In genomic region chr8:105104220-105104619, GRCm38 (mm10) we compare ENCODE assay signal across 31 mouse cellular contexts. TPM values are rescaled to one million over a fixed set of nuclear protein-coding genes. Genes with fewer than 3 reads are reported as not detected.
"Had no signal": no experiment of that assay in that cellular context is flagged by ENCODE, and none has a peak within 500 bp of the region (broad histone marks: within the 10 kb centered on the region; RNA-seq: fewer than 3 reads in every experiment).

No protein-coding gene starts in this region.

- H3K9me3 ChIP-seq: intestine, embryonic 15.5 days; lung, embryonic 15.5 days; megakaryocyte, embryonic 14.5 days; midbrain, embryonic 13.5 days had no signal

- ATAC-seq: intestine, embryonic 15.5 days; midbrain, embryonic 13.5 days; midbrain, embryonic 16.5 days had no signal

- H3K27me3 ChIP-seq: intestine, embryonic 15.5 days; lung, embryonic 15.5 days; midbrain, embryonic 13.5 days; neural tube, embryonic 13.5 days had no signal

- H3K27ac ChIP-seq: intestine, embryonic 15.5 days; kidney, postnatal 0 days; left cerebral cortex, adult 2 months; liver, embryonic 14.5 days; lung, embryonic 15.5 days; midbrain, embryonic 10.5 days; midbrain, embryonic 13.5 days; neural tube, embryonic 13.5 days had no signal

- H3K9ac ChIP-seq: intestine, embryonic 15.5 days; liver, embryonic 14.5 days; lung, embryonic 15.5 days; midbrain, embryonic 13.5 days; neural tube, embryonic 13.5 days had no signal

- H3K4me2 ChIP-seq: intestine, embryonic 15.5 days; lung, embryonic 15.5 days; midbrain, embryonic 13.5 days; neural tube, embryonic 13.5 days had no signal

- H3K36me3 ChIP-seq: intestine, embryonic 15.5 days; lung, embryonic 15.5 days; midbrain, embryonic 10.5 days; midbrain, embryonic 13.5 days; neural tube, embryonic 13.5 days had no signal

- H3K4me3 ChIP-seq: intestine, embryonic 15.5 days; left cerebral cortex, adult 2 months; lung, embryonic 15.5 days; megakaryocyte, embryonic 14.5 days; midbrain, embryonic 10.5 days; midbrain, embryonic 13.5 days; myocyte; neural tube, embryonic 13.5 days had no signal

- H3K4me1 ChIP-seq: intestine, embryonic 15.5 days; lung, embryonic 15.5 days; megakaryocyte, embryonic 14.5 days; midbrain, embryonic 10.5 days; midbrain, embryonic 13.5 days; neural tube, embryonic 13.5 days had no signal

- DNase-seq: layer of hippocampus, postnatal 36 days; lung, adult 18-20 months; lung, postnatal 10 days; lung, postnatal 36 days; retina, postnatal 1 day; right cerebral cortex, postnatal 25 days; spleen, adult 18-20 months; thymus, adult 18-20 months; thymus, postnatal 36 days had no signal

RNA-seq across cellular contexts. Expression of gene Ces3b, which starts 20.7 kb away (rescaled TPM):
- total RNA-seq: layer of hippocampus, adult 8-10 months; layer of hippocampus, postnatal 10 days; layer of hippocampus, postnatal 36 days; left cerebral cortex, adult 2 months; left cerebral cortex, postnatal 10 days; left cerebral cortex, postnatal 36 days; monocyte, adult 5-6 weeks; neutrophil, adult 5-6 weeks had no signal
- polyA plus RNA-seq: intestine, embryonic 15.5 days; kidney, embryonic 14.5 days; kidney, postnatal 0 days; limb, embryonic 11.5 days; limb, embryonic 14.5 days; liver, embryonic 14.5 days; lung, embryonic 15.5 days; midbrain, embryonic 10.5 days; midbrain, embryonic 13.5 days; midbrain, embryonic 16.5 days; myocyte; neural tube, embryonic 13.5 days; stomach, embryonic 16.5 days; urinary bladder, adult 2 months had no signal

RNA-seq across cellular contexts. Expression of gene Ces4a, which starts 27.4 kb away (rescaled TPM):
- total RNA-seq: layer of hippocampus, adult 8-10 months; layer of hippocampus, postnatal 10 days; layer of hippocampus, postnatal 36 days; left cerebral cortex, adult 2 months; left cerebral cortex, postnatal 10 days; left cerebral cortex, postnatal 36 days; monocyte, adult 5-6 weeks; neutrophil, adult 5-6 weeks had no signal
- polyA plus RNA-seq: intestine, embryonic 15.5 days; kidney, embryonic 14.5 days; kidney, postnatal 0 days; limb, embryonic 11.5 days; limb, embryonic 14.5 days; liver, embryonic 14.5 days; lung, embryonic 15.5 days; midbrain, embryonic 10.5 days; midbrain, embryonic 13.5 days; midbrain, embryonic 16.5 days; myocyte; neural tube, embryonic 13.5 days; stomach, embryonic 16.5 days; urinary bladder, adult 2 months had no signal

RNA-seq across cellular contexts. Expression of gene Ces3a, which starts 55.8 kb away (rescaled TPM):
- total RNA-seq: layer of hippocampus, adult 8-10 months; layer of hippocampus, postnatal 10 days; layer of hippocampus, postnatal 36 days; left cerebral cortex, adult 2 months; left cerebral cortex, postnatal 10 days; left cerebral cortex, postnatal 36 days; monocyte, adult 5-6 weeks; neutrophil, adult 5-6 weeks had no signal
- polyA plus RNA-seq: intestine, embryonic 15.5 days; kidney, embryonic 14.5 days; kidney, postnatal 0 days; limb, embryonic 11.5 days; limb, embryonic 14.5 days; lung, embryonic 15.5 days; midbrain, embryonic 10.5 days; midbrain, embryonic 13.5 days; midbrain, embryonic 16.5 days; myocyte; neural tube, embryonic 13.5 days; stomach, embryonic 16.5 days; urinary bladder, adult 2 months had no signal
